In genomic region chr9:61175381-61175780, GRCm38 (mm10) we compare ENCODE assay signal across 20 mouse cellular contexts.
"Had no signal": no experiment of that assay in that cellular context is flagged by ENCODE, and none has a peak within 500 bp of the region (broad histone marks: within the 10 kb centered on the region; RNA-seq: fewer than 3 reads in every experiment).

No protein-coding gene starts in this region.

- H3K27me3 ChIP-seq: liver, embryonic 15.5 days; midbrain, embryonic 12.5 days; neural tube, embryonic 15.5 days had no signal

- H3K9ac ChIP-seq: liver, embryonic 15.5 days; lung, embryonic 14.5 days; midbrain, embryonic 12.5 days; neural tube, embryonic 13.5 days; neural tube, embryonic 15.5 days had no signal

- H3K36me3 ChIP-seq: liver, embryonic 15.5 days; midbrain, embryonic 10.5 days; midbrain, embryonic 12.5 days; neural tube, embryonic 13.5 days; neural tube, embryonic 15.5 days had no signal

- H3K4me2 ChIP-seq: liver, embryonic 15.5 days; lung, embryonic 14.5 days; midbrain, embryonic 12.5 days; neural tube, embryonic 13.5 days; neural tube, embryonic 15.5 days had no signal

- H3K4me3 ChIP-seq: liver, embryonic 15.5 days; midbrain, embryonic 10.5 days; midbrain, embryonic 12.5 days; myocyte; neural tube, embryonic 13.5 days; neural tube, embryonic 15.5 days had no signal

- H3K4me1 ChIP-seq: liver, embryonic 15.5 days had no signal

- H3K9me3 ChIP-seq: liver, embryonic 15.5 days; midbrain, embryonic 10.5 days; midbrain, embryonic 12.5 days; neural tube, embryonic 13.5 days; neural tube, embryonic 15.5 days had no signal

- ATAC-seq: midbrain, embryonic 16.5 days had no signal

- H3K27ac ChIP-seq: liver, embryonic 15.5 days; midbrain, embryonic 10.5 days; midbrain, embryonic 12.5 days; neural tube, embryonic 13.5 days; neural tube, embryonic 15.5 days had no signal

- DNase-seq: lung, adult 18-20 months; lung, embryonic 14.5 days; lung, postnatal 10 days; lung, postnatal 4 days; midbrain, embryonic 14.5 days; retina, postnatal 1 day; right cerebral cortex, adult 18-20 months; right cerebral cortex, postnatal 25 days; right cerebral cortex, postnatal 4 days; spleen, adult 18-20 months; thymus, adult 18-20 months; thymus, postnatal 14 days; thymus, postnatal 4 days had no signal
